Mouse (Mus musculus) testis, adult 2 months (tissue): ENCODE data around the gene Alad. TPM values are rescaled to one million over a fixed set of nuclear protein-coding genes. Genes with fewer than 3 reads are reported as not detected.

ENCODE experiments used
- H3K27ac ChIP-seq: fragments of 200-500 bp; 2 replicates; pipeline ENCODE4 v1.5.1; 2012; ENCODE audit warnings: low read depth, low read length; ENCODE audit not compliant: control insufficient read depth, insufficient read depth
- H3K27me3 ChIP-seq: fragments of 200-500 bp; 2 replicates; pipeline ENCODE4 v1.6.1; 2012; ENCODE audit warnings: mild to moderate bottlenecking, low read length, moderate library complexity; ENCODE audit not compliant: control insufficient read depth, insufficient read depth
- H3K36me3 ChIP-seq: fragments of 200-500 bp; 2 replicates; pipeline ENCODE4 v1.6.1; 2012; ENCODE audit warnings: mild to moderate bottlenecking, low read length; ENCODE audit not compliant: control insufficient read depth, insufficient read depth
- H3K4me1 ChIP-seq: fragments of 200-500 bp; 2 replicates; pipeline ENCODE4 v1.6.1; 2012; ENCODE audit warnings: low read length; ENCODE audit not compliant: control insufficient read depth, insufficient read depth
- H3K4me3 ChIP-seq: fragments of 200-500 bp; 2 replicates; pipeline ENCODE4 v1.5.1; 2012; ENCODE audit warnings: low read depth, mild to moderate bottlenecking, low read length, moderate library complexity, mixed read lengths; ENCODE audit not compliant: control insufficient read depth
- CTCF ChIP-seq: fragments of 200-500 bp; IDR thresholded peaks from 2 replicates; pipeline ENCODE4 v1.5.1; 2012; ENCODE audit warnings: low read depth, mild to moderate bottlenecking, inconsistent platforms, low read length, moderate library complexity; ENCODE audit not compliant: control insufficient read depth, insufficient read depth, insufficient replicate concordance
- POLR2A ChIP-seq: fragments of 200-500 bp; IDR thresholded peaks from 2 replicates; pipeline ENCODE4 v1.6.1; 2012; ENCODE audit warnings: low read depth, mild to moderate bottlenecking, inconsistent platforms, low read length, moderate library complexity; ENCODE audit not compliant: control insufficient read depth
- polyA plus RNA-seq: library from polyadenylated mRNA; depleted of rRNA; stranded (reverse); fragments of >200 nt; gene quantifications from 2 replicates; pipeline ENCODE4 v1.2.3, GENCODE M21; 2012

Alad gene
- polyA plus RNA-seq, 1 experiment = 57.5 TPM

DNA sequence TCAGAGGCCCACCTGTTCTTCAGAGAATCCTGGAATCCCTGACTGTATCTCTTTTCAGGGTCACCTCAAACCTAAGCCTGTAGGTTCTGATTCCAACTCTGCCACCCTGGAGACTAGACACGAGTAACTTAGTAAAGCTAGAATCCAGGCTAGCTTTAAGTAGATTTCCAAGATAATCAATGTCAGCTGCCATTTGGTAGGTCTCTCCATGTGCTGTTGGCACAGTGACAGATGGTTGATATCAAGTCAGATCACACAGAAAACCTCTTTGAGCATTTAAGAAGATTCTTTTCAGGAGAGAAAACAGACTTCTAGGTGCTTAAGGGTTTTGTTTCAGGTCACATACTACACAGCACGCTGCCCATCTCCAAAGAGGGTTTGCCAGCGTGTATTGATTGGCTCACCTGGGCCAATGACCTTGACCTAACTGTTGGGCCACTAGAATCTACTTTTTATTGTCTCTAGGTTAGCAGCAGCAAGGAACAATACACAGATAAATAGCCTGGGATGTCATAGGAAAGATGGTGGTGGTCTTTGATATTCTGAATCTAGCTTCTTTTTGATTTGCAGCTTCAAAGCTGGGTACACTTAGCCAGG lies 16.2 kb downstream of the Alad start, which contains the start of gene Hdhd3:
Gene Hdhd3, minus strand, starts transcription at position 94 of the 597 bp plus-strand sequence.
- no peaks in the 10 kb centered on the region for H3K36me3 ChIP-seq
- peak within 1 kb of the TSS; percentile 94 for H3K4me3 ChIP-seq
- H3K27me3 ChIP-seq = no peaks in the 10 kb centered on the region
- TF ChIP-seq POLR2A (no peak), CTCF (no peak)
- H3K27ac ChIP-seq = peak within 1 kb of the TSS; percentile 87
- peaks cover 8% of the 10 kb centered on the region for H3K4me1 ChIP-seq

DNA sequence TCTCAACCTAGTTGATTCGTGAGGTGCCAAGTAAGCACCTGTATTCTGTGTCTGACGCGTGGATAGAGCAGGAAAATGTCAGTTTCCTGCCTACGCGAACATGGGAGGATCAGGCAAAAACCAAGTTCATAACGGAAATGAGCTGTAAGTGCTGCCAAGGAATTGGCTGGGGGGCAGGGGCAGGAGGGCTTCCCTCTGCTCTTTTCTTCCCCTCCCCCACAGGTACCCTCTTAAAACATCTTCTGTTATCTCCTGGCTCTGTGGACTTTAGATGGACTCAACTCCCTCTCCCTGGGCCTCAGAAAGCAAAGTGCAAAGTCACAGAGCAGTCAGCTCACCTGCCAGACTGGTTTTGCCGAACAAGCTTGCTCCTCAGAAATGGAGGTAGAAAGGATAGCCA lies 16.7 kb downstream of the Alad start:
- Histone ChIP-seq H3K36me3 (no peaks in the 10 kb centered on the region), H3K27me3 (no peaks in the 10 kb centered on the region), H3K27ac (no peak overlapping the region), H3K4me1 (peaks cover 8% of the 10 kb centered on the region), H3K4me3 (peak overlapping the region; percentile 14; the same call in 1 of the 2 replicates)
- no peak for TF ChIP-seq CTCF
- TF ChIP-seq POLR2A = no peak

DNA sequence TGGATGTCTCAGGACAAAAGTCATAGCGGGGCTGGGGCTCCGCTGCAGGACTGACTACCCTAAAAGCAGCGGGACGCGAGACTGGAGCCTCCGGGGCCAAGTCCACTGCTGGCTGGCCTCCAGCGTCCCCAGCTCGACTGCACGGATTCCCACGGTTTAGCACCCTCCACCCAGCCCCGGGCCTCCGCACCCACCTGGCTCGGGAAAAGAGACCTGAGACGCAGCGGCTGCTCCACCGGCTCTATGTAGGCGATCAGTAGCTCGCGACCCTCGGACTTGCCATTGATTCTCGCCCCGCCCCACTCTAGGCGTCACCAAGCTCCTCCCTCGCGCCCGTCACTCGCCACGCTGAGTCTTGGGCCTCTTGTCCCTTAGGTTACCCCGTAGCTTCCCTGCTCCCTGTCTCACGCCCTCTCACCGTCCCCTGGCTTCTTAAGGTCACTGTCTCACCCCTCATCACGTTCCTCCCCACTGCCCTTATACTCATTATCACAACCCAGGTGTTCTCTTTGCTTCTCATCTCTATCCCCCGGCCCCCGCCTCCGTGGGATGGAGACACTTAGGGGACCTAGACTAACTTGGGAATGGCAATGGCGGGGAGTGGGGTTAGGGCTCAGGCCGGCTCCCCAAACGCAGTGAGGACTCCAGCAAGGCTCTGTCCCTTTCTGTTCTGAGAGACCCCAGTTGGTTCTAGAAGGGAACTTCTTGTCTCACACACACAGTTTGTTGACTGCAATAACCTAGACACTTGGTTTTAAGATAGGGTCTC lies 17.6 kb downstream of the Alad start:
- no peaks in the 10 kb centered on the region for H3K27me3 ChIP-seq
- no peaks in the 10 kb centered on the region for H3K36me3 ChIP-seq
- peak overlapping the region; percentile 94 for H3K4me3 ChIP-seq
- TF ChIP-seq POLR2A = peak; percentile 91
- no peak for TF ChIP-seq CTCF
- peak overlapping the region; percentile 87 for H3K27ac ChIP-seq
- peaks cover 8% of the 10 kb centered on the region for H3K4me1 ChIP-seq

DNA sequence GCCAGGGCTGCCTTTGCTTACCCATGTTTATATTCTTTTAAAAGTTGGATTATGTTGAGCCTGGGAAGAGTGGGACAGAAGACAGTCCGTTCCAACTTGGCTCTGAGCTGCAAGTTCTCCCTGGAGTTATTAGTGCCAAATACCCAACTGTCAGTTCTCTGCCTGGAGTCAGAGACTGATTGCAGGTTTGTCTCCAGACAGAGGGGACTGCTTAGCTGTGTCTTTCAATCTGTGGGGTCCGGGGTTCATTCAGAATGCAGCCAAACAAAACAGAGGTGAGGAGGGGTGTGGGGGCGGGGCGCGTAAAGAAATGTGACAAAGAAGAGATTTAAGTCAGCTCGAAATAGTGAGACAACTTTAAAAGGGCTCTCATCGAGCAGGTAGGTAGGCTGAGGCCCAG lies 18.2 kb downstream of the Alad start:
- TF ChIP-seq CTCF (no peak), POLR2A (no peak)
- Histone ChIP-seq H3K4me3 (peak overlapping the region; percentile 94), H3K27me3 (no peaks in the 10 kb centered on the region), H3K27ac (peak overlapping the region; percentile 83), H3K4me1 (peaks cover 8% of the 10 kb centered on the region), H3K36me3 (no peaks in the 10 kb centered on the region)

DNA sequence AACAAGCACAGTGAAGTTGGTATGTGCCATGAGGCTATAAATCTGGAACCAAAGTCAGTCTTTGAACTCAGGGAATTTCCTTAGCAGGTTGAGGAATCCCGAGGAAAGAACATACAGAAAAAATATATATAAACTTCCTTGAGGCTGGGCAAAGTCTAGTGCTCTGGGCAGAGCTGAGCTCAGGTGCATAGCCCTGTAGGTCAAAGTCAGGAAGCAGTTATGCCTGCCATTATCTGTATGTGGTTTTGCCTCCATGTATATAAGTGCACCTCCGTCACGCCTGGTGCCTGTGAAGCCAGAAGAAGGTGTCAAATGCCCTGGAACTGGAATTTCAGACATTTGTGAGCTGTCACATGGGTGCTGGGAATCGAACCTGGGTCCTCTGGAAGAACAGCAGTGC lies 18.9 kb downstream of the Alad start:
- H3K36me3 ChIP-seq = no peaks in the 10 kb centered on the region
- no peak overlapping the region for H3K4me3 ChIP-seq
- H3K27me3 ChIP-seq = no peaks in the 10 kb centered on the region
- H3K4me1 ChIP-seq = peaks cover 8% of the 10 kb centered on the region
- no peak overlapping the region for H3K27ac ChIP-seq
- TF ChIP-seq CTCF (no peak), POLR2A (no peak)

DNA sequence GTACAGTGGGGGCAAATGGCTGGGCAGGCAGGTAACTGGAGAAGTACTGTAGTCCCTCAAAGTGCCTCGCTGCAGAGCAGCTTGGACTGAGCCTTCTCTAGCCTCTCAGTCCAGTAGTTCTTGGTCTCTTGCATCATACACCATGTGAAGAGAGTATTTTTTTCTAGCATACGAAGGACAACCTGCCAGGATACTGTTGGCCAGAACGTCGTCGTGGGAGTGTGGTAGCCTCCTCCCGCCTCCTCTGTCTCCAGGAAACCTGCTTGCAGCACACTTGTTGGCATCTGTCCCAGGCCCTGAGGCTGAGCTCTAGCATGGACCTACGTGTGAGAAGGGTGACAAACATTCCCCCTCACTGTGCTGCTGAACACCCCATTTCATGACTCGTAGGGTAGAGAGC lies 22.9 kb downstream of the Alad start:
- TF ChIP-seq CTCF (no peak), POLR2A (no peak)

DNA sequence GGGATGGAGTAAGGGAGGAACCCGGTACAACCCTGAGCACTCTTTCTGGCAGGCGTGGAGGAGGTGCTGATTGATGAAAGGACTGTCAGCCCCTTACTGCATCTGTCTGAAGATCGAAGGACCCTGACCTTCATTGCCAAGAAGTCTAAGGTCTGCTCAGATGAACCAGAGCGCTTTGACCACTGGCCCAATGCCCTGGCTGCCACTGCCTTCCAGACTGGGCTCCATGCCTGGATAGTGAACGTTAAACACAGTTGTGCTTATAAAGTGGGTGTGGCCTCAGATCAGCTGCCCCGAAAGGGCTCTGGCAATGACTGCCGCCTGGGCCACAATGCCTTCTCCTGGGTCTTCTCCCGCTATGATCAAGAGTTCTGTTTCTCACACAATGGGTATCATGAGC lies 23.8 kb downstream of the Alad start:
- Histone ChIP-seq H3K4me3 (no peak overlapping the region), H3K27ac (no peak overlapping the region), H3K4me1 (no peaks in the 10 kb centered on the region; the same call in 1 of the 2 replicates), H3K27me3 (no peaks in the 10 kb centered on the region), H3K36me3 (no peaks in the 10 kb centered on the region)
- TF ChIP-seq POLR2A = no peak
- no peak for TF ChIP-seq CTCF

More for the DNA sequence above, 22.9 kb downstream of the Alad start:
- Histone ChIP-seq H3K27ac (no peak overlapping the region), H3K27me3 (no peaks in the 10 kb centered on the region), H3K4me1 (peaks cover 4% of the 10 kb centered on the region), H3K36me3 (no peaks in the 10 kb centered on the region), H3K4me3 (no peak overlapping the region)

DNA sequence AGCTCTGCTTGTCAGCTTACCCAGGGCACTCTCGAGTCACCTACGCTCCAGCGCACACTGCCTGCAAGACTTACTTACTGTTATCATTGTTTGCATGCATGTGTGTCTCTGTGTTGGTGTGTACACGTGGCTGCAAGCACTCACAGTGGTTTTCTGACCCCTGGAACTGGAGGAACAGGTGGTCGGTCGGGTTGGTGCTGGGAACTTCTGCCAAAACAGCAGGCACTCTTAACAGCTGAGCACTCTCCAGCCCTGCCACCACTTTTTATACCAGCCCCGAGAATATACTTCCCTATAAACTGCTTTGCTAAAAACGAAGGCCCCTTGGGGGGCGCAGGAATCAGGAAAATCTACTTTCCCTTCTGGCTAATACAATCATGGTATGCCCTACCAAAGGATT lies 25.5 kb downstream of the Alad start:
- Histone ChIP-seq H3K36me3 (no peaks in the 10 kb centered on the region), H3K27ac (no peak overlapping the region), H3K4me1 (no peaks in the 10 kb centered on the region), H3K27me3 (no peaks in the 10 kb centered on the region), H3K4me3 (no peak overlapping the region)
- TF ChIP-seq CTCF = no peak
- no peak for TF ChIP-seq POLR2A
